Mouse (Mus musculus): Measurements from ENCODE around the gene Mef2d.

The Mef2d gene

GRCm38 (mm10) chr3:88138336-88139242, 3.6 kb upstream of the Mef2d start:
- peak; percentile 98 for DNase-seq

- DNase-seq = peak; percentile 57
Observed at GRCm38 (mm10) chr3:88139243-88140177, 2.7 kb upstream of the Mef2d start.

GRCm38 (mm10) chr3:88140178-88140902, 1.8 kb upstream of the Mef2d start:
- DNase-seq = peak; percentile 71

- DNase-seq = no peak
Observed at GRCm38 (mm10) chr3:88140903-88141430, 1.2 kb upstream of the Mef2d start.

GRCm38 (mm10) chr3:88141439-88141786, 759 bp upstream of the Mef2d start:
- peak; percentile 85 for DNase-seq

GRCm38 (mm10) chr3:88142546-88142915, 359 bp downstream of the Mef2d start:
- no peak for DNase-seq

- DNase-seq = peak; percentile 76
Observed at GRCm38 (mm10) chr3:88142916-88143771, 972 bp downstream of the Mef2d start.

GRCm38 (mm10) chr3:88143961-88144486, 1.9 kb downstream of the Mef2d start:
- DNase-seq = peak; percentile 60

- DNase-seq = peak; percentile 80
Observed at GRCm38 (mm10) chr3:88144648-88145410, 2.7 kb downstream of the Mef2d start.

GRCm38 (mm10) chr3:88145411-88145782, 3.2 kb downstream of the Mef2d start:
- DNase-seq = no peak

- DNase-seq = no peak
Observed at GRCm38 (mm10) chr3:88145952-88146351, 3.8 kb downstream of the Mef2d start.

- DNase-seq = no peak
Observed at GRCm38 (mm10) chr3:88146376-88147112, 4.4 kb downstream of the Mef2d start.

GRCm38 (mm10) chr3:88147444-88147843, 5.3 kb downstream of the Mef2d start:
- DNase-seq = no peak

- no peak for DNase-seq
Observed at GRCm38 (mm10) chr3:88147866-88148265, 5.7 kb downstream of the Mef2d start.

- no peak for DNase-seq
Observed at GRCm38 (mm10) chr3:88148354-88148753, 6.2 kb downstream of the Mef2d start.

- DNase-seq = peak; percentile 58
Observed at GRCm38 (mm10) chr3:88148776-88149509, 6.8 kb downstream of the Mef2d start.

- no peak for DNase-seq
Observed at GRCm38 (mm10) chr3:88149510-88149974, 7.4 kb downstream of the Mef2d start.

GRCm38 (mm10) chr3:88150061-88150998, 8.2 kb downstream of the Mef2d start:
- no peak for DNase-seq

Data from kidney, adult 9 months (tissue).